In genomic region chr14:45707176-45707910, GRCm38 (mm10) we compare ENCODE assay signal across 21 mouse cellular contexts. TPM values are rescaled to one million over a fixed set of nuclear protein-coding genes. Genes with fewer than 3 reads are reported as not detected.
DNase-seq lines count a peak whose midpoint lies in the region; TF ChIP-seq lines count a peak whose summit lies in the region.
"Had no signal": no experiment of that assay in that cellular context is flagged by ENCODE, and none has a peak within 500 bp of the region (broad histone marks: within the 10 kb centered on the region; RNA-seq: fewer than 3 reads in every experiment).

No protein-coding gene starts in this region.

- peak; percentile 9 for DNase-seq in kidney, adult 2 months
- no peak for DNase-seq in kidney, postnatal 14 days
- peak; percentile 24 for DNase-seq in layer of hippocampus, adult 9-11 months
- DNase-seq in layer of hippocampus, adult 8-10 months (ENCODE audit: low spot score in 2 of 2), result no peak
- DNase-seq in Muller cell, postnatal 12 days (ENCODE audit: inconsistent ontology term), result peak; percentile 45
- no peak for DNase-seq in testis, postnatal 10 days (ENCODE audit: low spot score)
- no peak for DNase-seq in left cerebral cortex, postnatal 14 days (ENCODE audit: low spot score in 2 of 2)
- DNase-seq: adrenal gland, adult 2 months; adrenal gland, postnatal 14 days; cerebellum, adult 18-20 months; cerebellum, adult 9-10 months; cerebellum, postnatal 14 days; gastrocnemius, postnatal 10 days; gastrocnemius, postnatal 36 days; heart, postnatal 14 days had no signal

- H3K27me3 ChIP-seq in kidney, adult 2 months (replicated peaks; ENCODE audit: control insufficient read depth, insufficient read depth, low read length), result 0 out of 2 replicates have a peak, but pooled peaks cover 2% of the 10 kb centered on the region
- no peaks in the 10 kb centered on the region for H3K27me3 ChIP-seq in C2C12 (ENCODE audit: control insufficient read depth, insufficient read depth, insufficient read length)
- H3K27me3 ChIP-seq: forebrain, embryonic 13.5 days; heart, embryonic 13.5 days; hindbrain, embryonic 12.5 days; hindbrain, embryonic 15.5 days had no signal

- no peak overlapping the region for H3K4me3 ChIP-seq in kidney, adult 2 months (ENCODE audit: insufficient read depth, low read depth, low read length)
- no peak overlapping the region for H3K4me3 ChIP-seq in C2C12 (ENCODE audit: insufficient read depth, poor library complexity, severe bottlenecking)
- H3K4me3 ChIP-seq: forebrain, embryonic 10.5 days; forebrain, embryonic 13.5 days; heart, embryonic 13.5 days; hindbrain, embryonic 12.5 days; hindbrain, embryonic 15.5 days had no signal

- no peak for TF ChIP-seq CTCF in kidney, adult 2 months (conservative IDR thresholded peaks at IDR 0.05; ENCODE audit: insufficient read depth, insufficient read length, low read depth, low read length)
- TF ChIP-seq CTCF in C2C12 (IDR thresholded peaks at IDR 0.05; ENCODE audit: control insufficient read depth, insufficient read depth, insufficient read length), result no peak

- no peaks in the 10 kb centered on the region for H3K79me2 ChIP-seq in C2C12 (ENCODE audit: control insufficient read depth, insufficient read depth)

- intact Hi-C loops in left cerebral cortex, postnatal 14 days (cut with DNase I), result no loop called here

- no peaks in the 10 kb centered on the region for H3K36me3 ChIP-seq in kidney, adult 2 months (ENCODE audit: control insufficient read depth, insufficient read depth, low read length)
- H3K36me3 ChIP-seq in C2C12 (ENCODE audit: control insufficient read depth, insufficient read depth), result no peaks in the 10 kb centered on the region
- H3K36me3 ChIP-seq: forebrain, embryonic 10.5 days; heart, embryonic 13.5 days; hindbrain, embryonic 12.5 days; hindbrain, embryonic 15.5 days had no signal

- H3K27ac ChIP-seq in kidney, adult 2 months (ENCODE audit: insufficient read depth, low read depth, low read length), result no peak overlapping the region
- H3K27ac ChIP-seq: forebrain, embryonic 10.5 days; forebrain, embryonic 13.5 days; heart, embryonic 13.5 days; hindbrain, embryonic 12.5 days; hindbrain, embryonic 15.5 days had no signal

- no peak for TF ChIP-seq POLR2A in kidney, adult 2 months (IDR thresholded peaks at IDR 0.05; ENCODE audit: low read depth, low read length)

- H3K4me1 ChIP-seq in kidney, adult 2 months (ENCODE audit: control insufficient read depth, insufficient read depth, low read length), result no peaks in the 10 kb centered on the region
- H3K4me1 ChIP-seq: forebrain, embryonic 13.5 days; heart, embryonic 13.5 days; hindbrain, embryonic 12.5 days; hindbrain, embryonic 15.5 days had no signal

- no peaks in the 10 kb centered on the region for H3K79me3 ChIP-seq in C2C12 (ENCODE audit: low read depth)

- no peak overlapping the region for H3ac ChIP-seq in C2C12 (ENCODE audit: control insufficient read depth, insufficient read length, low read depth)

- 58% methylated on average over 3 of the region's 3 CpGs for WGBS in kidney, adult 2 months

TF ChIP-seq in C2C12, 6 proteins besides CTCF, POLR2A, EP300 and RAD21:
- TF ChIP-seq MYOG (IDR thresholded peaks at IDR 0.05; ENCODE audit: control insufficient read depth, extremely low read depth, insufficient read length) (no peak), MAX (IDR thresholded peaks at IDR 0.05) (no peak), MYOD1 (IDR thresholded peaks at IDR 0.05; ENCODE audit: control insufficient read depth, insufficient read length, low read depth) (peak; percentile 38), USF1 (IDR thresholded peaks at IDR 0.05; ENCODE audit: low read depth) (peak; percentile 3), FOSL1 (IDR thresholded peaks at IDR 0.05; ENCODE audit: insufficient read depth, low read length, poor library complexity, severe bottlenecking) (no peak)

RNA-seq across cellular contexts. Expression of gene Ddhd1, which starts 49.4 kb away (rescaled TPM):
- polyA plus RNA-seq in kidney, adult 2 months (2012; rRNA removed), result 9.5 and 10.7 TPM in 2 replicates
- total RNA-seq in layer of hippocampus, adult 8-10 months (2022), result 10 to 100 TPM; 81.4 to 86.2 (median 83.9) TPM
- polyA plus RNA-seq in C2C12 (2012; fragmentation: generic; extraction: Trizol), result 6.4 TPM
- 10 to 100 TPM; 73.9 to 75.6 TPM for total RNA-seq in left cerebral cortex, postnatal 14 days (2021)

Comparison
In these comparisons a context has a peak if more than half of its experiments do, and no peak if none do; other contexts are left out.
1. DNase-seq: peak in kidney, adult 2 months (single experiment), layer of hippocampus, adult 9-11 months (single experiment) and Muller cell, postnatal 12 days (single experiment); none in kidney, postnatal 14 days (single experiment), layer of hippocampus, adult 8-10 months (0 of 2), testis, postnatal 10 days (single experiment) and left cerebral cortex, postnatal 14 days (0 of 2).